10 mouse cellular contexts compared by ENCODE assay signal in genomic region chr19:23958925-23959324, GRCm38 (mm10).
A peak's percentile ranks its signal among the peaks of the same experiment; 100 is the strongest.
DNase-seq lines count a peak whose midpoint lies in the region; ATAC-seq and TF ChIP-seq lines count a peak whose summit lies in the region.
"Had no signal": no experiment of that assay in that cellular context is flagged by ENCODE, and none has a peak within 500 bp of the region (broad histone marks: within the 10 kb centered on the region; RNA-seq: fewer than 3 reads in every experiment).

No protein-coding gene starts in this region.

- no peak for TF ChIP-seq EP300 in stomach, postnatal 0 days (optimal IDR thresholded peaks at IDR 0.05)

- intact Hi-C loops in gastrocnemius, postnatal 14 days (cut with DNase I; ENCODE audit: low total_unique reads): no loop called here

- H3K4me2 ChIP-seq in midbrain, embryonic 14.5 days (ENCODE audit: low read length): no peak overlapping the region
- no peak overlapping the region for H3K4me2 ChIP-seq in midbrain, embryonic 13.5 days (replicated peaks)
- no peak overlapping the region for H3K4me2 ChIP-seq in stomach, postnatal 0 days (replicated peaks; ENCODE audit: low read depth)
- H3K4me2 ChIP-seq: hindbrain, embryonic 15.5 days had no signal

- no peaks in the 10 kb centered on the region for H3K36me3 ChIP-seq in midbrain, embryonic 14.5 days (ENCODE audit: control insufficient read depth, insufficient read depth, low read length)
- no peaks in the 10 kb centered on the region for H3K36me3 ChIP-seq in midbrain, embryonic 13.5 days
- H3K36me3 ChIP-seq in stomach, postnatal 0 days (ENCODE audit: control insufficient read depth, insufficient read depth, low read length): no peaks in the 10 kb centered on the region
- H3K36me3 ChIP-seq: hindbrain, embryonic 15.5 days had no signal

- H3K9me3 ChIP-seq in midbrain, embryonic 14.5 days (ENCODE audit: control insufficient read depth, low read length): no peaks in the 10 kb centered on the region
- no peaks in the 10 kb centered on the region for H3K9me3 ChIP-seq in midbrain, embryonic 13.5 days
- H3K9me3 ChIP-seq in stomach, postnatal 0 days (ENCODE audit: control insufficient read depth, low read length): no peaks in the 10 kb centered on the region
- H3K9me3 ChIP-seq: hindbrain, embryonic 15.5 days had no signal

- H3K27ac ChIP-seq in midbrain, embryonic 14.5 days (replicated peaks; ENCODE audit: low read depth, low read length): no peak overlapping the region
- no peak overlapping the region for H3K27ac ChIP-seq in midbrain, embryonic 13.5 days
- H3K27ac ChIP-seq in stomach, postnatal 0 days (replicated peaks): no peak overlapping the region
- H3K27ac ChIP-seq: hindbrain, embryonic 15.5 days had no signal

- peak; percentile 41 for DNase-seq in gastrocnemius, postnatal 14 days
- DNase-seq in gastrocnemius, adult 8-10 months (ENCODE audit: low spot score in 2 of 2): no peak
- peak; percentile 76 for DNase-seq in midbrain, embryonic 14.5 days
- DNase-seq in embryo, embryonic 10.5 days (ENCODE audit: low spot score): peak; percentile 73
- DNase-seq in stomach, postnatal 0 days (ENCODE audit: low spot score): no peak
- no peak for DNase-seq in c-Kit-positive CD71-positive TER-119-positive erythroid progenitor cells, embryonic 14.5 days (ENCODE audit: low spot score)
- DNase-seq in ovary, adult 18-20 months (ENCODE audit: low spot score): no peak
- DNase-seq: lung, postnatal 14 days had no signal

- H3K4me1 ChIP-seq in midbrain, embryonic 14.5 days (ENCODE audit: control insufficient read depth, insufficient read depth, low read length): peaks cover 15% of the 10 kb centered on the region
- peaks cover 22% of the 10 kb centered on the region for H3K4me1 ChIP-seq in midbrain, embryonic 13.5 days (replicated peaks)
- H3K4me1 ChIP-seq in stomach, postnatal 0 days (replicated peaks; ENCODE audit: control insufficient read depth, insufficient read depth): no peaks in the 10 kb centered on the region

- ATAC-seq in midbrain, embryonic 14.5 days (ENCODE audit: low FRiP score, low TSS enrichment): no peak
- ATAC-seq in midbrain, embryonic 13.5 days: no peak
- no peak for ATAC-seq in stomach, postnatal 0 days (ENCODE audit: low FRiP score, low TSS enrichment)

- no peaks in the 10 kb centered on the region for H3K27me3 ChIP-seq in midbrain, embryonic 14.5 days (ENCODE audit: control insufficient read depth, insufficient read depth, low read length)
- H3K27me3 ChIP-seq in midbrain, embryonic 13.5 days: 0 out of 2 replicates have a peak, but pooled peaks cover 7% of the 10 kb centered on the region
- no peaks in the 10 kb centered on the region for H3K27me3 ChIP-seq in stomach, postnatal 0 days (ENCODE audit: control insufficient read depth, insufficient read depth, low read length)
- H3K27me3 ChIP-seq: hindbrain, embryonic 15.5 days had no signal

- no peak overlapping the region for H3K9ac ChIP-seq in midbrain, embryonic 14.5 days (replicated peaks; ENCODE audit: low read length)
- H3K9ac ChIP-seq in midbrain, embryonic 13.5 days (replicated peaks): no peak overlapping the region
- H3K9ac ChIP-seq in stomach, postnatal 0 days (ENCODE audit: low read length): no peak overlapping the region
- H3K9ac ChIP-seq: hindbrain, embryonic 15.5 days had no signal

- TF ChIP-seq CTCF in stomach, postnatal 0 days (IDR thresholded peaks at IDR 0.05; ENCODE audit: low read depth): peak; percentile 68

- WGBS in midbrain, embryonic 14.5 days: 53% methylated on average over 6 of the region's 6 CpGs
- 50% methylated on average over 6 of the region's 6 CpGs for WGBS in midbrain, embryonic 13.5 days
- 54% methylated on average over 6 of the region's 6 CpGs for WGBS in stomach, postnatal 0 days

- H3K4me3 ChIP-seq in midbrain, embryonic 14.5 days (replicated peaks; ENCODE audit: low read depth, low read length): no peak overlapping the region
- H3K4me3 ChIP-seq in midbrain, embryonic 13.5 days (replicated peaks): no peak overlapping the region
- H3K4me3 ChIP-seq in stomach, postnatal 0 days (ENCODE audit: low read depth, low read length): no peak overlapping the region
- H3K4me3 ChIP-seq: hindbrain, embryonic 15.5 days had no signal

Comparison
In these comparisons a context has a peak if more than half of its experiments do, and no peak if none do; other contexts are left out.
1. DNase-seq: peak in gastrocnemius, postnatal 14 days (single experiment), midbrain, embryonic 14.5 days (single experiment) and embryo, embryonic 10.5 days (single experiment); none in gastrocnemius, adult 8-10 months (0 of 2), stomach, postnatal 0 days (single experiment), c-Kit-positive CD71-positive TER-119-positive erythroid progenitor cells, embryonic 14.5 days (single experiment) and ovary, adult 18-20 months (single experiment).